Mouse (Mus musculus) brain, embryonic 14.5 days (tissue): ENCODE measurements around the gene Pfkp.

Source experiments
- CTCF ChIP-seq: fragments of 200-500 bp; IDR thresholded peaks from 2 replicates; pipeline ENCODE4 v1.5.1; 2012; ENCODE audit warnings: inconsistent platforms, mild to moderate bottlenecking, moderate library complexity, borderline replicate concordance; ENCODE audit not compliant: insufficient read depth, insufficient read length; ENCODE audit errors: extremely low read depth
- POLR2A ChIP-seq: fragments of 200-500 bp; IDR thresholded peaks from 2 replicates; pipeline ENCODE4 v1.6.1; 2012; ENCODE audit warnings: mild to moderate bottlenecking, inconsistent platforms, borderline replicate concordance; ENCODE audit not compliant: poor library complexity, insufficient read depth, insufficient read length, severe bottlenecking; ENCODE audit errors: extremely low read depth

- TF ChIP-seq POLR2A (no peak), CTCF (no peak)
Observed at GRCm38 (mm10) chr13:6628261-6628660, 20.3 kb downstream of the Pfkp start.
